8 mouse cellular contexts compared by ENCODE assay signal in genomic region chr5:95970845-95971244, GRCm38 (mm10). TPM values are rescaled to one million over a fixed set of nuclear protein-coding genes. Genes with fewer than 3 reads are reported as not detected.
A peak's percentile ranks its signal among the peaks of the same experiment; 100 is the strongest.
DNase-seq lines count a peak whose midpoint lies in the region; ATAC-seq lines count a peak whose summit lies in the region.

No protein-coding gene starts in this region.

- peak; percentile 23; the same call in 1 of the 2 replicates for ATAC-seq in forebrain, embryonic 14.5 days

- H3K4me3 ChIP-seq in forebrain, embryonic 14.5 days (ENCODE audit: low read depth, low read length) = no peak overlapping the region

- no peaks in the 10 kb centered on the region for H3K9me3 ChIP-seq in forebrain, embryonic 14.5 days (replicated peaks; ENCODE audit: control insufficient read depth, low read length)

- no peaks in the 10 kb centered on the region for H3K27me3 ChIP-seq in forebrain, embryonic 14.5 days (replicated peaks; ENCODE audit: control insufficient read depth, insufficient read depth, low read length)

- H3K36me3 ChIP-seq in forebrain, embryonic 14.5 days (ENCODE audit: control insufficient read depth, insufficient read depth, low read length) = no peaks in the 10 kb centered on the region

- H3K9ac ChIP-seq in forebrain, embryonic 14.5 days (ENCODE audit: low read length) = no peak overlapping the region

- DNase-seq in cerebellum, adult 18-20 months = peak; percentile 43 to 46
- no peak for DNase-seq in cerebellum, adult 11-12 months
- peak; percentile 76 for DNase-seq in urinary bladder, postnatal 14 days (ENCODE audit: low spot score)
- DNase-seq in urinary bladder, adult 2 months (ENCODE audit: low spot score) = no peak
- DNase-seq in forebrain, embryonic 14.5 days (ENCODE audit: low spot score) = peak; percentile 69
- peak; percentile 40 for DNase-seq in large intestine, adult 2 months (ENCODE audit: low read depth, low spot score)
- DNase-seq in lung, postnatal 36 days = peak; percentile 85
- DNase-seq in thymus, postnatal 14 days = peak; percentile 58

- WGBS in forebrain, embryonic 14.5 days = 44% methylated on average over 6 of the region's 6 CpGs
- 39% methylated on average over 6 of the region's 6 CpGs for WGBS in large intestine, adult 2 months

- no peak overlapping the region for H3K27ac ChIP-seq in forebrain, embryonic 14.5 days (ENCODE audit: low read depth, low read length)

- H3K4me2 ChIP-seq in forebrain, embryonic 14.5 days (ENCODE audit: low read length) = no peak overlapping the region

- no peaks in the 10 kb centered on the region for H3K4me1 ChIP-seq in forebrain, embryonic 14.5 days (ENCODE audit: control insufficient read depth, insufficient read depth, low read length)

RNA-seq across cellular contexts. Expression of gene Cxcl13, which starts 14.1 kb away (rescaled TPM):
- 2.7 and 3.3 TPM in 2 replicates for polyA plus RNA-seq in urinary bladder, adult 2 months (2012; rRNA removed)
- not detected in 2 replicates for polyA plus RNA-seq in forebrain, embryonic 14.5 days (2014; fragmentation: Nextera tagmentation; extraction: Ambion mirVana)
- 3.9 and 7.1 TPM in 2 replicates for polyA plus RNA-seq in large intestine, adult 2 months (2012; rRNA removed)

Comparison
In these comparisons a context has a peak if more than half of its experiments do, and no peak if none do; other contexts are left out.
1. DNase-seq: peak in cerebellum, adult 18-20 months (2 of 2), urinary bladder, postnatal 14 days (single experiment), forebrain, embryonic 14.5 days (single experiment), large intestine, adult 2 months (single experiment), lung, postnatal 36 days (single experiment) and thymus, postnatal 14 days (single experiment); none in cerebellum, adult 11-12 months (single experiment) and urinary bladder, adult 2 months (single experiment).